Mouse (Mus musculus): ENCODE measurements around the gene Slc6a16.

Gene Slc6a16

DNA sequence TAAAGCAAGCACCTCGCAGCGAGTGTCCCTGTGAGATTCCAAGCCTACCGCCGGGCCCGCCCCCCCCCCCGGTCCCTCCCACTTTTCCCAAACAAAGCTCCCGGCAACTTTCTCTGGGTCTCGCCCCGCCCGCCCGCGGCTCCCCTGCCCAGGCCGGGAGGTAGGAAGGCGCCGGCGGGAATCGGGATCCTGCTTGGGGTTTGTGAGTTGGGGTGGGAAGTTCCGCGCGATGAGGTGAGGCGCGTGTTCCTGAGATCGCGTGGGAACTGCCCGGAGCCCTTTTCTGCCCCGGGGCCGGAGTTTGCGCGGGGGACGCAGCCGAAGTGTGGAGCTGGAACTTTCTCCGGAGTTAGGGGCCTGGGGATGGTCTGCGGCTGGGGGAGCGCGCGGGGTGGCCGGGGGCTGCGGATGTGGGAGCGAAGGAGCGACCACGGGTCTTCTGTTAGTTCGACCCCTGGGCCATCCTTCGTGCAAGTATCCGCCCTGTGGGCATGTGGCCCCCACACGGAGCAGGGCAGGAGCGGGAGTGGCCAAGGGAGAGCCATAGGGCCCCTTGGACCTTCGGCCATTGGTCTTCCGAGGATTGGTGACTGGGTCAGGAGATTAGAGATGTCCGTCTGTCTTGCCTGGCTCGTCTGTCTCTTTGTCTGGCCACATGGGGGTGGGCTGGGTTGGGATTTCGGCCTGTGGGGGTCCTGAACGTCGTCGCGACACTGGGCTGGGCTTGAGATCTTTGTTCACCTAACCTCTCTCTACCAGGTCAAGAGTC is 25.0 kb upstream of the Slc6a16 start, which contains the start of gene Tead2:
TSS of gene Tead2 (plus strand) at position 81 of the 769 bp plus-strand sequence.
- DNase-seq (ENCODE audit: extremely low spot score, low read depth, low spot score), result no peak

DNA sequence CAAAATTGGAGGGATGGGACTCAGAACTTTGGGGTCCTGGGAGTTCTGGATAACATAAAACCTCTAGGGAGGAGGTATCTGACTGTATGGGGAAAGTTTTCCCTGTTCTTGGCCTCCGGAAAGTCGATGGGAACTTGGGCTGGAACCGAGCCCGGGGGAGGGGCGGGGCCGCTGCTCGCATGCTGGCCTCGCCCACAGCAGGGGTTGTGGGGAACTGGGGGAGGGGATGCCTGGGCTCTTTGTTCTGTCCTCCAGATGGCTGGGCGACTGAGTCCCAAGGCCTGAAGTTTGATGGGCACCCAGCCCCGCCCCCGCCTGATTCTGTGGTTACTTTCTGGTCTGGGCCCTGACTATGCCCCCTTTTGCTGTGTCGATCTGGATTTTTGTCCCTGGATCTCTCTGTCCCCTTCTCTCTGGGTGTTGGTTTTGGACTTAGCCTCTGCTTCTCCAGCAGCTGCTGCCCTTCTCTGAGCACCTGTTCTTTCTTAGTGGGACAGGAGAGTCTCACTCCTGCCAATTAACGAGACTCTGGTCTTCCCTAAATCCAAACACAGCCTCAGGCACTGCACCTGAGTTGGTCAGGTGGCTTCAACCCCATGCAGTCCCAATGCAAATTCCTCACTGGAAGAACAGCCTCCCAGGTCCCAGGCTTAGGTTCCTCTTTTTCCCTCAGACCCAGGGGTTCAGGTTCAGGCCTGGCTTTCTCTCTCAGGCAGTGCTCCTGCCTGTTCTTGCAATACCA is 24.3 kb upstream of the Slc6a16 start:
- peak; percentile 84 for DNase-seq (ENCODE audit: extremely low spot score, low read depth, low spot score)

DNA sequence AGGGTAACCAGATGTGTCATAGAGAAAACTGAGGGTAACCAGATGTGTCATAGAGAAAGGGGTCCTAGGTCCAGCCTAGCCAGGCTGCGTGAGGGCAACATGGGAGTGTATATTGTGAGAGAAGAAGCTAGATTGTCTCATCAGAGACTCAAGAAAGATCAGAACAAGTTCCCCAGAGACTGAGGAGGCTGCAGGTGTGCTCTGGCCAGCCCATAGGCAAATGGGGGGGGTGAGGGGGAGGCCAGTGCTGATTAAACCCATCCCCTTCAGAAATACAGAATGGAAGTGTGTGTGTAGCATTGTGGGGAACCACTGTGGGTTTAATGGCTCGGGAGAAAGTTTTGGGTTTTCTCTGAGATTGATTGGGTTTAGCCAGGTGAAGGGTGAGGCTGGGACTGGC is 19.2 kb upstream of the Slc6a16 start:
- DNase-seq (ENCODE audit: extremely low spot score, low read depth, low spot score), result no peak

DNA sequence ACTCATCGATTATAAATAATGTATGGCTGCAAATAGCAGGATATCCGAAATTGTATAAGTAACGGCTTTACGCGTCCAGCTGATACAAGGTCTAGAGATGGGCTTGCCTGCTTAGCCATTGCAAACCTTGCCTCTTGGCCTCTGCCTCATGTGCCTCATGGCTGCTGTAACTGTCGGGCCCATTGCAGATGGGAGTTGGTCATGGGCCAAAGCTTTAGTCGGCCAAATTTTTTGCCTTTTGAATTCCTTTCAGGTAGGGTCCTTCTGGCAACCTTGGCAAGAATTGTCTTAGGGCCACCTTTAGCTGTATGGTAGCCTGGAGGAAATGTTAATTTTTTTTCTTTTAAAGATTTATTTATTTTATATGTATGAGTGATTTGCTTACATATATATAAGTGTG is 16.1 kb upstream of the Slc6a16 start:
- no peak for DNase-seq (ENCODE audit: extremely low spot score, low read depth, low spot score)

DNA sequence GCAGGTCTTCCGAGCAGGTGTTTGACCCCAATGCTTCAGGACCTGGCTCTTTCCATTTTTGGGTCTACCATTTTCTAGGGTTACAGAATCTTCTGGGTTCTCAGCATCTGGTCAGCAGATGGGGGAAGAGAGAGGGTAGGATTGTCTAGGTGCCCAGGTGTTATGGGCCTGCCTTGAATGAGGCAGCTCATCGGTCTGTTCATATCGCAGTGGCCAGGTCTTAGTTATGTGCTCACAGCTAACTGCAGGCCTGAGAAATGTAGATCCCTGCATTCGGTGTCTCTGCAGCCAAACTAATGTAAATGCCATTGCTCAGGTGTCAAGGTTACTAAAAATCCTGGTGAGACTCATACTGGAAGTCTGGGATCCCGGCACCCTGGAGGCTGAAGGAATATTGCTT is 14.5 kb upstream of the Slc6a16 start:
- no peak for DNase-seq (ENCODE audit: extremely low spot score, low read depth, low spot score)

DNA sequence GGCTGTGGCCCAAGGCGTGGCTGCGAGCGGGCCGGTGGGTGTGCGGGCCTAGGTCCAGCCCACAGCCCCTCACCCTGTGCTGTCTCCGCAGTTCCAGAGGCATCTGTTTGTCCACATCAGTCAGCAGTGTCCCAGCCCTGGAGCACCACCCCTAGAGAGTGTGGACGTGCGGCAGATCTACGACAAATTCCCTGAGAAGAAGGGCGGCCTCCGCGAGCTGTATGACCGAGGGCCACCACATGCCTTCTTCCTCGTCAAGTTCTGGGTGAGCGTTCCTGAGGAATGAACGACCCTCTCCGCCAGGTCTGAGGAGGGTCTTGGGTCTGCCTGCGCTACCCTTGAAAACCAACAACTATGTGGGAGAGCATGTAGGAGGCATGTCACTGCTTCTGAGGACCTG is 12.3 kb upstream of the Slc6a16 start:
- no peak for DNase-seq (ENCODE audit: extremely low spot score, low read depth, low spot score)

DNA sequence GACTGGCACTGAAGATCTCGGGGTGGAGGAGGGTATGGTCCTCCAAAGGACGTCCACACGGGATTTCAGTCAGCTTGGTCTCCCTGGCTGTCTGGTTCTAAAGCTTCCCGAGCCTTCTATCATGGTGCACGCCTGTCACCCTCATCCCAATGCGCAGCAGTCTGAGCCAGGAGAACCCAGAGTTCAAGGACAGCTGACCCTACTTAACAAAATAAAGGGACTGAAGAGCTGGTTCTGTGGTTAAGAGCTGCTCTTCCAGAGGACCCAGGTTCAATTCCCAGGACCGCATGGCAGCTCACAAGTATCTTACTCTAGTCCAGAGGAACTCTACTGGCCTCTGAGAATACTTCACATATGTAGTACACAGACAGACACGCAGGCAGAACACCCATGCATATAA is 11.8 kb upstream of the Slc6a16 start:
- no peak for DNase-seq (ENCODE audit: extremely low spot score, low read depth, low spot score)

DNA sequence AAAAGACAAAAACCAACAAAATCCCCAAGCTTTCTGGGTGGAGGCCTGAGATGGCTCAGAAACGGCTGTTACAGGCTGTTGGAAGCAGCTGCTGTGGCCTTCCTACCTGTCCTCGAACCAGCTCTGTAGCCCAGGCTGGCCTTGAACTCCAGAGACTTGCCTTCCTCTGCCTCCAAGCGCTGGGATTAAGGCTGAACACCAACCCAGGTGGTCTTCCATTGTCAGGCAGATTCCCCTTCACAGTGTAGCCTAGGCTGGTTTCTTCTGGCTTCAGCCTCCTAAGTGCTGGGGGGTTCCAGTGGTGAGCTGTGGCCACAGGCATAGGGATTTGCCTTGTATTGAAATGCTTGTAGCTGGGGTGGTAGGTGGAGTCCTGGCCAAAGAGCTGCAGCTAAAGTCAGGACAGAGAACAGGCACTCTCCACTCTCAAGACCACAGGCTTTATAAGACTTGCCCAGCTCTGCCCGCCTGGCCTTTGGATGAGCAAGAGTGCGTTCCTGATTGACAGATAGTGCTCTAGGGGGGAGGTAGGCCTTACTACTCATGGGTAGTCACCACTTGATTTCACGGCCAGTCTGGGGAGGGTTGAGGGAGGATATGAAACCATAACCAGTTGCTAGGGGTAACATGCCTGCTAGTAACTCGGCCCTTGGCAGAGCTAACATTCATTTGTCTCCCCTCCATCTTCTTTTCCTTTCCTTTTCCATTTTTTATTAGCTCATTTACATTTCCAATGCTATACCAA is 11.3 kb upstream of the Slc6a16 start:
- no peak for DNase-seq (ENCODE audit: extremely low spot score, low read depth, low spot score)

DNA sequence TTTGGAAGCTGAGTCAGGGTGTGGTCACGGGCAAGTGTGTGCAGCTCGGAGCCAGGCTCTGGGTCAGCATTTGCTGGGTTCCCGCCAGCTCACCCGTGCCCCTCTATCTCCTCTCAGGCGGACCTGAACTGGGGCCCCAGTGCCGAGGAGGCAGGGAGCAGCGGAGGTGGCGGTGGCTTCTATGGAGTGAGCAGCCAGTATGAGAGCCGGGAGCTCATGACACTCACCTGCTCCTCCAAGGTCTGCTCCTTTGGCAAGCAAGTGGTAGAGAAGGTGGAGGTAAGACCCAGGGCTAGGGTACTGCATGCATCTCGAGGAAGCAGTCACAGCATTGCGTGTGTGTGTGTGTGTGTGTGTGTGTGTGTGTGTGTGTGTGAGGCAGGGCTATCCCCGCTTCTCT is 9.7 kb upstream of the Slc6a16 start:
- no peak for DNase-seq (ENCODE audit: extremely low spot score, low read depth, low spot score)

DNA sequence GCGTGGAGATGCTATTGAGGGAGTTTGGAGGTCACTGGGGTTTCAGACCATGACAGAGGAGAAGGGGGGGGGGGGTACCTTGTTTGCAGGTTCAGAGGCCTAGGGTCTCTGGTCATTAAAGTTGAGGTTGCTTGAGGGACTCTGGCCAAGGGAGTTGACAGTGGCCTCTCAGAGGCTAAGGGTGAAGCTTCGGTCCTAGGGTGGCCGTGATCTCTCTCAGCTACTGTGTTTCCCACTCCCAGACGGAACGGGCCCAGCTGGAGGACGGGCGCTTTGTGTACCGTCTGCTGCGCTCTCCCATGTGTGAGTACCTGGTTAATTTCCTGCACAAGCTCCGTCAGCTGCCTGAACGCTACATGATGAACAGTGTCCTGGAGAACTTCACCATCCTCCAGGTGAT is 8.9 kb upstream of the Slc6a16 start:
- DNase-seq (ENCODE audit: extremely low spot score, low read depth, low spot score), result no peak

DNA sequence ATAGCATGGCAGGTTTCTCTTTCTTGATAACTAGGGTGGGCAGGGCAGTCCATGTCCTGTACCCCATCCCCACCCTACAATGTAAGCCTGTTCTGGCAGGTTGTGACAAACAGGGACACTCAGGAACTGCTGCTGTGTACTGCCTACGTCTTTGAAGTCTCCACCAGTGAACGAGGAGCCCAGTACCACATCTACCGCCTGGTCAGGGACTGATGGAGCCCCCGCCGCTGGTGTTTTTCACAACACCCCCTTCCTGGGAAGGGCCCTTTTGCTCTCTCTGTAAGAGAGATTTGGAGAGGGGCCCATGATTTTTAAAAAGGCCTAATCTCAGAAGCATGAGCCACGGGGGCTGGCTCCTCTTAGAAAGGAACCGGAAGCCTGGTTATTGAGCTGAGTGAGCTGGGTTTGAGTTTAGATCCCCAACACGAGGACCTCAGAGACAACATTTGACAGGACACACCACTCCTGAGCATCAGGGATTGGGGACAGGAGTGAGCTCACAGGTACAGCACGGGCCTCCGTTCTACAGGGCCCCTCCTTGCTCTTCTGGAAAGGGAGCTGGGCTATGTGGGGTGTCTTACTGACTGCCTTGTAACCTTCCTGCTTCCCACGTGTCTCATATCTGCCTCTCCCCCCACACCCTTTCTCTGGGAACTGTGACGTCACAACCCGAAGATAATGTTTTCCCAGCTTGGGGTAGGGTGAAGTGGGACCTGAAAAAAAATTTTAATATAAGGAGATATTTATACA is 8.0 kb upstream of the Slc6a16 start:
- DNase-seq (ENCODE audit: extremely low spot score, low read depth, low spot score), result no peak

DNA sequence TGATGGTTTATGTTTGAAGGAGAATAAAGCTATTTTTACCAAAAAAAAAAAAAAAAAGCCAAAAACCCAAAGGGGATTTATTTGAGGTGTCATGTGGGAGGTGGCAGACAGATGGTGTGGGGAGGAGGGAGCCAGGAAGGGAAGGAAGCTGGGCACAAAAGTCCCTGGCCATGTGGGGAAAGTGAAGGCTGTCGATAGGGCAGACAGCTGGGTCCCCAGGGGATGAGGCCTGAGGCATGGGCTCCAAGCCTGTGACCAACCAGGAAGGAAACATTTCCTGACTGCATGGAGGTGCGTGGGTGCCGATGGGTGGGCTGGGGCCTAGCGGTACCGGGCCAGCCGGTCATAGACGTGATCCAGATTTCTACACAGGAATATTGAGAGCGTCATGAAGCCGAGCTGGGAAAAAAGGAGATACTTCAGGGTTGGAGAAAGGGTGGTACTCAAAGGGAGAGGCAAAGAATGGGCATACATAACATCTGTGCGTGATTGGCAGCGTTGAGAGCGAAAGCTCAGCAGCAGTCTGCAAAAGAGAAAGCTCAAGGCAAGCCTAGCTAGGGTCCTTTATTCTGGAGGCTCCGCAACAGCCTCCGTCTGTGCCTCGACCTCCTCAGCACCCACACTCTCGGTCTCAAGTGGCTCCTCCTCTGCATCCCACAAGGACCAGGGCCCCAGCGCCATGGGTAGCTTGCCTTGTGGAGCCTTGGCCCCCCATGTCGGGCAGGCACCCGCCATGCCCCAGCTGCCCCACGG is 7.1 kb upstream of the Slc6a16 start:
- DNase-seq (ENCODE audit: extremely low spot score, low read depth, low spot score), result no peak

DNA sequence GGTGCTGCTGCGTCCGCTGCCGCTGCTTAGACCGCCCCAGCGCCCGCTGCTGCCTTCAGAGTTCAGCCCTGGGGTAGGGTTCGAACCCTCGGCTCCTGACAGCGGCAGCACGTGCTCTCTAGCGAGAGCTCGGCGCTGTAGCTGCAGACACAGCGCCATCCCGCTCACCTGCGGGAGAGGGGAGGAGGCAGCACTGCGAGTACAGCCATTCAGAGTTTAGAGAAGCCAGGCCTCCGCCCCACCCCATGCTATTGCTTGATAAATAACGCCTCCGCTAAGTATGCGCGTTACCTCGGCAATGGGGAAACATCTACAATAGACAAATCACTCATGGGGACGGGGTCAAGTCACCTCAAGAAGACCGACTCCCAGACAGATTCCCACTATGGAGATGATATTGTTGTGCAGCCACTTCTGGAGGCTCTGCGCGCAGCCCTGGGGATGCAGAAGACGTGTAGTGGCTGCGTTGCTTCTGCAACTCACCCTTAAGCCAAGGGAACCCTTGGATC is 6.5 kb upstream of the Slc6a16 start:
- DNase-seq (ENCODE audit: extremely low spot score, low read depth, low spot score), result no peak

DNA sequence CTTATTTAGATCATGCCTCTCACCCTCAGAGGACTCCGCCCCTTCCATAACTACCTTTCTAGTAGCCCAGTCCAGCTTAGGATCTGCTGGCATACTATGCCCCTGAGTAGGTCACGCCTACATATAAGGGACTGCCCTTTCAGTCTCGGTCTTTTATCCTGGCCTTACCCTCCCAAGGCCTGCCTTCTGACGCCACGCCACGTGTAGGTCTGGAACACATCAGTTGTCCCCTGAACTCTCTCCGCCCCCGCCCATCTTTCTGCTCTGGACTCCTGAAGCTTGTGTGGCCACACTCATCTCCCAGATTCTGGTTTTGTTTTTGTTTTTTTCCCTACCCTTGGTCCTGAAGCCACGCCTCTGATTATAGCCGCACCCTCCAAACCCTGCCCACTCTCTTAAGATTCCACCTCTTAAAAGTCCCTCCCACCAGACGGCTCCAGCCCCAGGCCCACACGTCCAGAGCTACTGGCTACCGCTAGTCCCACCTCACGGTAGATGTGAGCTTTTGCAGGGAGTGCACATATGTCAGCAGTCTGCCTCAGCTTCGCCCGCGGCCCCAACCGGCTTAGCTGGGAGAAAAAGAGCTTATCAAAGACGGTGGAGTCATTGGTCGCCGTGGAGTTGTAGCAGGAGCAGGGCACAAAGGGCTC is 5.8 kb upstream of the Slc6a16 start:
- no peak for DNase-seq (ENCODE audit: extremely low spot score, low read depth, low spot score)

DNA sequence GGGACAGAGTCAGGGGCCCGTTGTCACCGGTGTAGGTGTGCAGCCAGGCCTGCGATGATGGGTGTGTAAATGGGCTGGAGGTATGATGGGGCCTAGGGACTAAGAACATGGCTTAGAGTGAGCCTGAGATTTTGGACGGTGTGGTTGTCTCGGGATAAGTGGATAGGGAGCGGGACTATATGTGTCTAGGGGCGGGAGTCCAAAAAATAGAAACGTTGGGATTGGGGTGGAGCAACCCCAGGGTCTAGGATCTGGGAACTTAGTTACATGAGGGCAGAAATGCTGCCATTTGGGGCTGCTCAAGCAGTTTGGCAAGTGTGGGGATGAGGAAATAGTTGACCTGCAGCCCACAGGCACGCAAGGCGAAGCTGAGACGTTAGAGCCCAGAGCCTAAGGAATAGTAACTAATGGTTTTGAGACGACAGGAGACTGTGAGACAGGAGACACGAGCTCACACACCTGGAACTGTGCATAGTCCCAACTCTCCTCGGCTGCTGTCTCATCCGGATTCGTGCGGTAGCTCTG is 5.2 kb upstream of the Slc6a16 start:
- no peak for DNase-seq (ENCODE audit: extremely low spot score, low read depth, low spot score)

DNA sequence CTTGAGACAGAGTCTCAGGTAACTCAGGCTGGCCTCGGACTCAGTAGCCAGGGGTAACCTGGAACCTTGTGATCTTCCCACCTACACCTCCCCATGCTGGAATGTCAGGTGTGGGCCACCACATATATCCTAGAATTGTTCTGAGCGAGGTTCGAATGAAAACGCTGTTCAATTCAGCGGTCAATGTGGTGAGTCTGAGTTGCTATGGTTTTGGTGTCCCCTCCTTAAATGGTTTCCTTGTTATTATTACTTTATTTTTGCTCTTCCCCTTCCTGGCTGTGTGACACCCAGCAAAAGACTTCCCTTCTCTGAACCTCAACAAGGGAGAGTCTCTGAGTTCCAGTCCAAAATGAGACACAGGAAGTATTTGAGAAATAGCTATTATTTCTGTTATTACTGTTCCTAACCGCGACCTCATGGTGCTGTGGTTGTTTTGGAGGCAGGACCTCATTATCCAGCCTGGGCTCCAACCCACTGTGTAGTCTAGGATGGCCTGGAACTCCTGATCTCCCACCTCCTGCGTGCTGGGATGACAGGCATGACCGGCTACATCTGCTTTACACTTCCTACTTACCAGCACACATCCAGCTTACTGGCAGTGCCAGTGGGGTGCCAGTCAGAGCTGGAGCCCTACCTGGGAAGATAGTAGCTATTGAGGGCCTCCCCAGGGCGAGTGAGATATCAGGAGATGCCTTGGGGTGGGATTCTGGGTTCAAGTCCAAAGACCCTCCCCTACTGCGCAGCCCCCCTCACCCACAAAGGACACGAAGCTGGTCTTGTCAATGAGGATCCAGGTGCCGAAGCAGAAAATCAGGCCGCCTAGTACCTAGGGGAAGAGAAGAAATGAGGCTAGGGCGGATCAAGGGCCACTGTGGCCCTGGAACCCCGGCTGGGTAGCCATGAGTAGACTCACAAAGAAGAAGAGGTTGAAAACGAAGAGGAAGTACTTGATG is 2.9 kb upstream of the Slc6a16 start:
- DNase-seq (ENCODE audit: extremely low spot score, low read depth, low spot score), result no peak

DNA sequence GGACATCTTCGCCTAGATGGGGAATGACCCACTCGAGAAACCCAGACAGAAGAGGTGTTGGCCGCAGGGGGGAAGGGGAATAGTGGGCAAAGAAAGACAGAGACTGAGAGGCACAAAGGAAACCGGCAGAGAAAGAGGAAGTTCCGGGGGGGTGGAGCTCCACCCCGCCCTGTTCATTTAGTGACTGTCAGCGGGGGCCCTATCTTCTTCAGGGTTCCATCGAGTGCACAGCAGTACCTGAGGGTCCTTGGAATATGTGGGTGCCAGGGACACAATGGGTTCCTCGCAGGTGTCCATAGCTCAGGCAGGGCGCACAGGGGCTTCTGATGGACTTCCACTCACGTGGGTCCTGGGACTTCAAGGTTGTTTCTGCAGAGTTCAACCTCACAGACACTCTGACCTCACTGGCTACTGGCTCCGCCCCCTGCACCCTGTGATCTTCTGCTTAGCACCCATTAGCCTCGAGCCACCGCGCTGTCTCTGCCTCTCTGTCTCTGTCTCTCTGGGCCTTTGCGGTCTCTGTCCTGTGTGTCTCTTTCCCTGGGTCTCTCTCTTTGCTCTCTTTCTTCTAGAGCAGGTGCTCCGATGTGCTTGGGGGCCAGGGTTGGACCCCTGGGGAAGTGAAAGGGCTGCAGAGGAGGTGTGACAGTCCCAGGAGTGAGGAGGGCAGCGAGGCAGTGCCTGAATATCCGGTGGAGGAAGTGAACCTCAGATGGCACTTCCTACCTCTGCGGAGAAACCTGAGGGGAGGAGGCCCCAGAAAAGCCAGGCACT is 2.0 kb upstream of the Slc6a16 start, which contains the start of gene Cd37:
TSS of gene Cd37 (minus strand) at position 393 of the 774 bp plus-strand sequence.
- DNase-seq (ENCODE audit: extremely low spot score, low read depth, low spot score), result no peak
